Mouse (Mus musculus): Measurements from ENCODE around the gene Itga11.

GRCm38 (mm10) chr9:62782976-62783781 is 105.6 kb downstream of the Itga11 start:
- TF ChIP-seq CTCF (IDR thresholded peaks at IDR 0.05; ENCODE audit: control insufficient read depth, insufficient read depth, low read length) (no peak), POLR2A (IDR thresholded peaks at IDR 0.05; ENCODE audit: borderline replicate concordance, control insufficient read depth, low read depth, low read length) (no peak)

Data from bone marrow, adult 2 months (tissue).